ENCODE assay signal across 31 mouse cellular contexts in genomic region chr9:70006984-70007383, GRCm38 (mm10). TPM values are rescaled to one million over a fixed set of nuclear protein-coding genes. Genes with fewer than 3 reads are reported as not detected.
DNase-seq lines count a peak whose midpoint lies in the region; ATAC-seq and TF ChIP-seq lines count a peak whose summit lies in the region.
"Had no signal": no experiment of that assay in that cellular context is flagged by ENCODE, and none has a peak within 500 bp of the region (broad histone marks: within the 10 kb centered on the region; RNA-seq: fewer than 3 reads in every experiment).

No protein-coding gene starts in this region.

- no peak overlapping the region for H3K4me2 ChIP-seq in liver, postnatal 0 days (ENCODE audit: low read depth, low read length)
- H3K4me2 ChIP-seq in liver, embryonic 11.5 days = no peak overlapping the region
- H3K4me2 ChIP-seq: embryonic facial prominence, embryonic 15.5 days; hindbrain, embryonic 12.5 days had no signal

- peaks cover 41% of the 10 kb centered on the region for H3K36me3 ChIP-seq in liver, postnatal 0 days (replicated peaks; ENCODE audit: insufficient read depth, low read length)
- H3K36me3 ChIP-seq in liver, embryonic 11.5 days (ENCODE audit: control insufficient read depth, insufficient read depth, low read length) = peaks cover 14% of the 10 kb centered on the region; the same call in 1 of the 2 replicates

- ATAC-seq in liver, postnatal 0 days = peak; percentile 75
- no peak for ATAC-seq in liver, embryonic 11.5 days (replicated peaks; ENCODE audit: low FRiP score)
- peak; percentile 80 for ATAC-seq in megakaryocyte, adult 5-6 weeks (ENCODE audit: poor library complexity, severe bottlenecking)
- ATAC-seq: activated CD4-positive, CD25-positive, alpha-beta regulatory T cell, adult 4 months; forebrain, embryonic 14.5 days; Patski had no signal

- no peaks in the 10 kb centered on the region for H3K27me3 ChIP-seq in liver, postnatal 0 days (ENCODE audit: insufficient read depth, low read length)
- H3K27me3 ChIP-seq in liver, embryonic 11.5 days (replicated peaks; ENCODE audit: control insufficient read depth, insufficient read depth, low read length) = no peaks in the 10 kb centered on the region
- H3K27me3 ChIP-seq: CH12.LX; embryonic facial prominence, embryonic 15.5 days; hindbrain, embryonic 12.5 days; Patski had no signal

- H3K4me3 ChIP-seq in liver, postnatal 0 days (ENCODE audit: low read depth, low read length) = no peak overlapping the region
- H3K4me3 ChIP-seq in liver, embryonic 11.5 days (ENCODE audit: low read depth, low read length) = no peak overlapping the region
- H3K4me3 ChIP-seq: embryonic facial prominence, embryonic 15.5 days; erythroblast, embryonic 14.5 days; forebrain, embryonic 10.5 days; gastrocnemius, adult 2 months; heart, embryonic 10.5 days; hindbrain, embryonic 12.5 days had no signal

- no peak overlapping the region for H3K9ac ChIP-seq in liver, postnatal 0 days (replicated peaks)
- H3K9ac ChIP-seq in liver, embryonic 11.5 days (ENCODE audit: low read depth, low read length) = no peak overlapping the region
- H3K9ac ChIP-seq: embryonic facial prominence, embryonic 15.5 days; hindbrain, embryonic 12.5 days had no signal

- peak overlapping the region; percentile 22 for H3K27ac ChIP-seq in liver, postnatal 0 days (ENCODE audit: low read depth)
- no peak overlapping the region for H3K27ac ChIP-seq in liver, embryonic 11.5 days (ENCODE audit: low read depth, low read length)
- H3K27ac ChIP-seq: embryonic facial prominence, embryonic 15.5 days; forebrain, embryonic 10.5 days; gastrocnemius, adult 2 months; heart, embryonic 10.5 days; hindbrain, embryonic 12.5 days had no signal

- peak; percentile 24 for DNase-seq in kidney, adult 11 months
- DNase-seq in kidney, postnatal 4 days = no peak
- peak; percentile 19 to 66 for DNase-seq in kidney, postnatal 25 days
- no peak for DNase-seq in kidney, adult 18-20 months
- DNase-seq in liver, postnatal 0 days = peak; percentile 64
- DNase-seq in liver, embryonic 11.5 days (ENCODE audit: low spot score) = no peak
- DNase-seq: adrenal gland, adult 2 months; cerebellum, adult 11 months; cerebellum, adult 8-10 months; cerebellum, postnatal 14 days; embryo, embryonic 11 days; gastrocnemius, adult 2 months; gastrocnemius, postnatal 25 days; heart, postnatal 10 days; heart, postnatal 4 days had no signal

- no peaks in the 10 kb centered on the region for H3K9me3 ChIP-seq in liver, postnatal 0 days (ENCODE audit: low read length)
- H3K9me3 ChIP-seq in liver, embryonic 11.5 days (ENCODE audit: control insufficient read depth, low read length) = no peaks in the 10 kb centered on the region
- H3K9me3 ChIP-seq: embryonic facial prominence, embryonic 15.5 days; forebrain, embryonic 10.5 days; heart, embryonic 10.5 days; hindbrain, embryonic 12.5 days had no signal

- peaks cover 18% of the 10 kb centered on the region for H3K4me1 ChIP-seq in liver, postnatal 0 days (ENCODE audit: insufficient read depth)
- peaks cover 3% of the 10 kb centered on the region for H3K4me1 ChIP-seq in liver, embryonic 11.5 days (replicated peaks; ENCODE audit: control insufficient read depth, insufficient read depth, low read length)
- H3K4me1 ChIP-seq: embryonic facial prominence, embryonic 15.5 days; heart, embryonic 10.5 days had no signal

- TF ChIP-seq CTCF in liver, postnatal 0 days (IDR thresholded peaks at IDR 0.05; ENCODE audit: low read depth) = no peak

- WGBS in liver, postnatal 0 days (ENCODE audit: insufficient replicate concordance) = 55% methylated on average over 5 of the region's 5 CpGs
- WGBS in liver, embryonic 11.5 days = 91% methylated on average over 5 of the region's 5 CpGs

- TF ChIP-seq EP300 in liver, postnatal 0 days (IDR thresholded peaks at IDR 0.05; ENCODE audit: low read depth) = peak; percentile 53

RNA-seq across cellular contexts. Expression of gene Gtf2a2, which starts 5.4 kb away (rescaled TPM):
- 149 and 154 TPM in 2 replicates for polyA plus RNA-seq in liver, postnatal 0 days (2015; fragmentation: Nextera tagmentation; extraction: Ambion mirVana)
- 225 and 249 TPM in 2 replicates for polyA plus RNA-seq in liver, embryonic 11.5 days (2014; fragmentation: Nextera tagmentation; extraction: Ambion mirVana)
- total RNA-seq in megakaryocyte, adult 5-6 weeks (2015) = 117 and 126 TPM in 2 replicates
- total RNA-seq in megakaryocyte, adult 5-6 weeks (2017) = 121 and 130 TPM in 2 replicates

RNA-seq across cellular contexts. Expression of gene Bnip2, which starts 17.7 kb away (rescaled TPM):
- 38.4 and 42.5 TPM in 2 replicates for polyA plus RNA-seq in liver, postnatal 0 days (2015; fragmentation: Nextera tagmentation; extraction: Ambion mirVana)
- 95.3 and 95.6 TPM in 2 replicates for polyA plus RNA-seq in liver, embryonic 11.5 days (2014; fragmentation: Nextera tagmentation; extraction: Ambion mirVana)
- 123 and 131 TPM in 2 replicates for total RNA-seq in megakaryocyte, adult 5-6 weeks (2015)
- total RNA-seq in megakaryocyte, adult 5-6 weeks (2017) = 196 and 207 TPM in 2 replicates

RNA-seq across cellular contexts. Expression of gene Gcnt3, which starts 30.9 kb away (rescaled TPM):
- not detected in 2 replicates for polyA plus RNA-seq in liver, postnatal 0 days (2015; fragmentation: Nextera tagmentation; extraction: Ambion mirVana)
- not detected in 2 replicates for polyA plus RNA-seq in liver, embryonic 11.5 days (2014; fragmentation: Nextera tagmentation; extraction: Ambion mirVana)
- total RNA-seq in megakaryocyte, adult 5-6 weeks (2015) = not detected in 2 replicates
- total RNA-seq in megakaryocyte, adult 5-6 weeks (2017) = not detected in 2 replicates
- total RNA-seq: adrenal gland, postnatal 4 days; common myeloid progenitor, adult 5-6 weeks; gastrocnemius, adult 2 months; gastrocnemius, postnatal 25 days; granulocyte monocyte progenitor cell, adult 5-6 weeks; heart, postnatal 10 days; heart, postnatal 4 days had no signal
- polyA plus RNA-seq: activated CD4-positive, CD25-positive, alpha-beta regulatory T cell, adult 4 months; adrenal gland, adult 2 months; brain, embryonic 14.5 days; embryonic facial prominence, embryonic 11.5 days; erythroblast, embryonic 14.5 days; forebrain, embryonic 10.5 days; forebrain, embryonic 14.5 days; heart, embryonic 10.5 days; heart, embryonic 14.5 days; hindbrain, embryonic 12.5 days had no signal

Comparison
In these comparisons a context has a peak if more than half of its experiments do, and no peak if none do; other contexts are left out.
1. DNase-seq: peak in kidney, adult 11 months (single experiment), kidney, postnatal 25 days (2 of 2) and liver, postnatal 0 days (single experiment); none in kidney, postnatal 4 days (0 of 2), kidney, adult 18-20 months (single experiment) and liver, embryonic 11.5 days (single experiment).